Mouse (Mus musculus): Measurements from ENCODE around the gene Rmdn2.

DNA sequence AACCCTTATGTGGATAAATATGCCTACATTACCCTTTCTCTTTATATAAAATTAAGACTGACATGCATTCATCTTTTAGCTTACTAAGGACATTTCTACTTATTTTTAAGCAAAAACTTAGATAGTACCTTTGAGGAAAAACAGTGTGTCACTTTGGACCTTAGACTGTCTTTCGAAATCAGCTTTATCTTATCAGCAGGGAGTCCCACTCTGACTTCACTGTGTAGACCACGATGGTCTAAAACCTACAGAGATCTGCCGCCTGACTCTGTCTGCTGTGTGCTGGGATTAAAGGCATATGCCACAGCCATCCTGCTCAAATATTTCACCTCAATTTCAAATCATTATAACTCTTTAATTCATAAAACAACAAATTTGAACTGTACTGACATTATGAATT is 46.8 kb downstream of the Rmdn2 start:
- TF ChIP-seq CTCF (conservative IDR thresholded peaks at IDR 0.05; ENCODE audit: insufficient read depth, insufficient read length, low read depth, low read length) (no peak), POLR2A (IDR thresholded peaks at IDR 0.05; ENCODE audit: low read depth, low read length) (no peak)
